Mouse (Mus musculus) 3134 (cell line): ENCODE data around the gene Aym1.
"Not testable (repeated sequence)": the region's sequence is repeated elsewhere in the genome, so short reads cannot be mapped to it uniquely, and the experiment has no call there.

Source experiments
- DNase-seq: peaks from one replicate; pipeline ENCODE4 v3.0.0-alpha.2; 2011; ENCODE audit warnings: low spot score; ENCODE audit not compliant: insufficient read length; ENCODE audit errors: extremely low read depth

Gene Aym1

DNA sequence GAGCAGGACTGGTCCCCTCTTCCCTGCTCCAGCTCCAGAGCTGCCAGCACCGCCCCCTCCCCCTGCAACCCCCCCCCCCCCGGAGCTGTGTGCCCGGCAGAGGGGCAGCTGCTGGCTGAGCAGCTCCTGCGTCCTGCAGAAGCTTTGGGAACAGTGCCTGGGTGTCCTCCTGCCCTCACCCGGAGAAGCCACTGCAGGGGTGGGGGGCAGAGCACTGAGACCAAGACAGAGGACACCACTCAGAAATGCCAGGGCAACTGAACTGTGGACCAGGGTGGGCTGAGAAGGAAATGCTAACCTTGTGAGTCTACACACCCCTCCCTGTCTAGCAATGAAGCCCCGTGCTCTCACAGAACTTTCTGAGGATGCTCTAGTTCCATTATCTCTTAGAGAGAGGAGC, at the start of gene Aym1:
Gene Aym1, plus strand, starts transcription at position 109 of the 400 bp plus-strand sequence.
- no peak for DNase-seq

DNA sequence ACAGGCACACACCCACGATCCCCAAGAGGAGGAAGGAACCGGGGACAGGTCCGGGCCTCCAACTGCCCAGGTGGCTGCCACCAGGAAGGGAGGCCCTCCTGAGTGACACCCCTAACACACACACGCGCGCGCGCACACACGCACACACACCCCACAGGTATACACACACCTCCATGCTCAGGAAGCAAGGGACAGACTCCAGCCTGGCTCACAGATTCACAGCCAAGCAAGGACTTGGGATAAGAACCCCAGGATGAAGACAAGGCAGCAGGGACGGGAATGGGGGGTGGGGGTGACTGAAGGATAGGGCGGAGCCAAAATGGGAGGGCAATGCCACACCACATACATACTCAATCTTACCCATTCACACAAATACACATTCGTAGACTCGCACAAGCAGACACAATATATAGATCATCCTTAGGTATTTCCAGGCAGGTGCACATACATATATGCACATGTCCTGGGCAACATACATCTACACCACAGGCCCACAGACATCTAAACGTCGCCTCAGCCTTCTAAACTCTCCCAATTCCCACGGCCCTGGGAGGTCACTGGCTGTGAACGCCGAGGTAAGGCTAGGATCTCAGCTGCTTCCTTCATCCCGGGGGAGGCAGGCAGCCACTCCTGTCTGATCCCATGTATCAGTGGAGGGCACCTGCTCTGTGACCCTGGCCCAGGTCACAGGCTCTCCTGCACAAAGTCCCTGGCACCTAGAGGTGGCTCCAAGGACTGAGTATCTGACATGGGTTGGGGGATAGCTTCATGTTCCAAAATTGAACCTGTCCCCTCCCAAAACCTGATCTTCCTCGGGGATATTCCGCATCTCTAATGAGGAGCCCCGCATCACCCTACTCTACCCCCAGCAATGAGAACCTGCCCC, 47.4 kb upstream of the Aym1 start:
- DNase-seq: no peak

DNA sequence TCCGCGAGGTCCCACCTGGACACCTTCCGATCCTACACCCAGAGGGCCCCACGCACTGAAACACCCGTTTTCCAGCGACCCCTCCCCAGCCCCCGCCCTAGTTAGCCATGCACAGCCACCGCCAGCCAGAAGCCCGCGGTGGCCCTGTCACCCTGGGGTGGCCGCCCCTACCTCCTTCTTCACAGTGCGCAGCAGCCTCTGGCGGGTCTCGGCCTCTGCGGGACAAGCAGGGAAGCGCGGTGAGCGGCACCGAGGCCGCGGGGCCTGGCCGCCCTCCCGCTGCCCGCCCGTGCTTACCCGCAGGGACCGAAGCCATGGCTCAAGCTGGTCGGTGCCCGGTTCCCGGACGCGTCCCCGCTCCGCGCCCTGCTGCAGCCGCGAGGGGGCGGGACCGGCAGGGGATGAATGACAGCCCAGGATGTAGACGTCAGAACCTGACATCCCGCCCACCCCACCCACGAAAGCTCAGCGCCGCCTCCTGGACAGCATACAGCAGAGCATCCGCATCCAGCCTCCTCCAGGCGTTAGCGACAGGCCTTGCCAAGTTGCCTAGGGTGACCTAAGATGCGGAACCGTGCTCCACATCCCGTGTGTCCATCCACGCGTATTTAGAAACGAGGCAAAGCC, 46.6 kb upstream of the Aym1 start, which contains the start of gene Sgsm1:
Gene Sgsm1, minus strand, starts transcription at position 410 of the 627 bp plus-strand sequence.
- no peak for DNase-seq

DNA sequence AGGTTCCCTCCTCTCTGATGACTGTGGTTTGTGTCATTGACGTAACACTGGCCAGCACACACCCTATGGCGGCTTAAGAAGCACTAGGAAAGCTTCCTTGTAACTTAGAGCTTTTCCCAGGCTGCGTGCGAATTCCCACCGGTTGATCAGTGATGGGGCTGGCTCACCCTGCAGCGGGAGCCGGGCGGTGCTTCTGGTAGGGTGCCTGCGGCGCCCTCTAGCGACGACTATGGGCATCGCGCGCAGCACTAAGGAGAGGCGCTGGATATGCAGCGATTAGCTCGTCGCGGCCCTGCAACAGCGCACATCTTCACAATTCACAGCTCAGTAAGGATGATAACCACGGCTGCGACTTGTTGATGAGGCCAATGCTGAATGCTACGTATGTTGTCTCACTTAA, 43.1 kb upstream of the Aym1 start:
- no peak for DNase-seq

DNA sequence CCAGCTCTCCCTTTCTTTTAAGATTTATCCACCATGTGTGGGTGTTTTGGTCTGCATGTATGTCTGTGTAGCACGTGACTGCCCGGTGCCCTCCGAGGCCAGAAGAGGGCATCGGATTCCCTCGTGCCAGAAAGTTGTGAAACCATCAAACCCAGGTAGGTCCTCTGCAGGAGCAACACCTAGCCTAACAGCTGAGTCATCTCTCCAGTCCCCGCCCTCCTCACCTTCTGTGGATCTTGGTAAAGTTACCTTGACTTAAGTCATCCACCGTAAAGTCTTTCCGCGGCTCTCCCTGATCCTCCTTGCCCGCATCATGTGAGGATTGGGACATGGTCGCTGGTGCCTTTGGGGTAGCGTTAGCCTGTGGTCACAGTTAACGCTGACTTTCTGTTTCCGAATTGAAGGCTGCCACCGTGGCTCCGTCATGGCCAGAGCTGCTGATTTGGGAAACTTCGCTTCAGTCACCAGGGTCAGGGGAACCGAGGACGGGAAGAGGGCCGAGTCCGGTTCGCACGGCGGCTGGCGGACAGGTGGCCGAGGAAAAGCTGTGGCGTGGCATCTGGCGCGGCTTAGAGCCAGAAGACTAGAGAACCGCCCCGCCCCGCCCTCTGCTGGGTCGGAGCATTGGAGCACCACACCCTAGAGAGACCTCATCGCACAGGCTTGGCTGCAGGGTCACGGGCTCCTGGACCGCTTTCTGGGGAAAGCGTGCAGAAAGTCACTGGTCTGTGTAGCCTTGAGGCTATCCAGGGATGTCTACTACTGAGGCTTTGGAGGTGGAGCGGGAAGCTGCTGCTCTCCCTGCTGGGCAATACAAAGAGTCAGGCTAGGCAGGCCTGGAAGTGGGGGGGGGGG, 33.1 kb upstream of the Aym1 start:
- DNase-seq: no peak

DNA sequence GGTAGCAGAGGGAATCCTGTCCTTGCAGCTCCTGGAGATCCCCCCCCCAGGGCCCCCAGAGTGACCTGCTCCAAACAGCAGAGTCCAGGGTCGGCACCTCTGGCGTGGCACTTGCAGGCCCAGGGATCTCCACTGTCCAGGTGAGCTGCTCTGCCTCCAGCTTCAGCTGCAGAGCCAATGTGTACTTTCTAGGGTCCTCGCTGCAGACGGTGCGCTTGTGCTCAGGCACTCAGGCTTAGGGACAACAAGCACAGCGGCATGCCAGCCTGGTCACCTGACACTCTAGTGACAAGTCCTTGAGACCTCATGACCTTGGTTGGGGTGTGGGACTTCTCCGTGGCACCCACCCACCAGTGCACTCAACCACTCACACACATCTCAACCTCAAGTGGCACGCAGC, 27.6 kb upstream of the Aym1 start:
- DNase-seq: no peak

DNA sequence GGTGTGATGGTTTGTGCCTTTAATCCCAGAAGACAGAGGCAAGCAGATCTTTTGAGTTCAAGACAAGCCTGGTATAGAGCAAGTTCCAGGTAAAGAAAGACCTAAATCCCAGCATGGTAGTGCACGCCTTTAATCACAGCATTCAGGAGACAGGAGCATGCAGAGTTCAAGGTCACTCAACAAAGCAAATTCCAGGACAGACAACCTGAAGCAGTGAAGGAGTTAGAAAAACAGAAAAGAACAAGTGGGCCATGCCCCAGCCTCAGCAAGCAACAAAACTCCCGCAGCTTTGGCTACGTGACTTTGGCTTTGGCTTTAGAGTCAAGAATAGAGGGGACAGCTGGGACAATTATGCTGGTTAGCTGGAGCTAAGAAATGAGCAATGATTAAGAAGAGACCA, 26.9 kb upstream of the Aym1 start:
- no peak for DNase-seq

DNA sequence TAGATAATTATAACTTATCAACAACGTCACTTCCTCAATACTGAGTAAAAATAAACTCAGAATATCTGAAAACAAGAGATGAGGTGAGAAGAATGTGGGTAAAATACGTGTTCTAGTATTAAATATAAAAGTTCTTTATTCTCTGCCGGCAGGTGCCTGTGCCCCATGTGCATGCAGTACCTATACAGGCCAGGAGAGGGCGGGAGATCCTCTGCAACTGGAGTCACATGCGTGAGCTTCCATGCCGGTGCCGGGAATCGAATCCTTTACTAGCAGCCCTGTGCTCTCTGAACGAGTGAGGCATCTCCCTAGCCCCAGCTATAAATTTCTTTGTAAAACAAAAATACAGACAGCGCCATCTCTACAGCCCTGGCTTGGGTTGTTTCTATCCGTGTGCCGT, 24.9 kb upstream of the Aym1 start:
- DNase-seq: no peak

DNA sequence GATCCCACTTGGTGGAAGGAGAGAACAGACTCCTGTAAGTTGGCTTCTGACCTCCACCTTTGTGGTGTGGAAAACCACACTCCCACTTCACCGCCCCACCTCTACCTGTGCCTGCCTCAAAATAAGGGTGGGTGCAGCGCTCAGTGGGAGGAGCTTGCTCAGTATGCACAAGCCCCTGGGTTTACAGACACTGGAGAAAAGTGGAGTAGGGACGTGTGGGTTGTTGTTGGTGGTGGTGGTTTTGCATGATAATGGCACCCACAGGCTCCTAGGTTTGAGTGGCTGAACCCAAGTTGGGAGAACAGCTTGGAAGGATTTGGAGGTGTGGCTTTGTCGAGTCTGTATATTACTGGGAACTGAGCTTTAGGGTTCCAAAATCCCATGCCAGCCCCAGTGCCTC, 24.2 kb upstream of the Aym1 start:
- no peak for DNase-seq

DNA sequence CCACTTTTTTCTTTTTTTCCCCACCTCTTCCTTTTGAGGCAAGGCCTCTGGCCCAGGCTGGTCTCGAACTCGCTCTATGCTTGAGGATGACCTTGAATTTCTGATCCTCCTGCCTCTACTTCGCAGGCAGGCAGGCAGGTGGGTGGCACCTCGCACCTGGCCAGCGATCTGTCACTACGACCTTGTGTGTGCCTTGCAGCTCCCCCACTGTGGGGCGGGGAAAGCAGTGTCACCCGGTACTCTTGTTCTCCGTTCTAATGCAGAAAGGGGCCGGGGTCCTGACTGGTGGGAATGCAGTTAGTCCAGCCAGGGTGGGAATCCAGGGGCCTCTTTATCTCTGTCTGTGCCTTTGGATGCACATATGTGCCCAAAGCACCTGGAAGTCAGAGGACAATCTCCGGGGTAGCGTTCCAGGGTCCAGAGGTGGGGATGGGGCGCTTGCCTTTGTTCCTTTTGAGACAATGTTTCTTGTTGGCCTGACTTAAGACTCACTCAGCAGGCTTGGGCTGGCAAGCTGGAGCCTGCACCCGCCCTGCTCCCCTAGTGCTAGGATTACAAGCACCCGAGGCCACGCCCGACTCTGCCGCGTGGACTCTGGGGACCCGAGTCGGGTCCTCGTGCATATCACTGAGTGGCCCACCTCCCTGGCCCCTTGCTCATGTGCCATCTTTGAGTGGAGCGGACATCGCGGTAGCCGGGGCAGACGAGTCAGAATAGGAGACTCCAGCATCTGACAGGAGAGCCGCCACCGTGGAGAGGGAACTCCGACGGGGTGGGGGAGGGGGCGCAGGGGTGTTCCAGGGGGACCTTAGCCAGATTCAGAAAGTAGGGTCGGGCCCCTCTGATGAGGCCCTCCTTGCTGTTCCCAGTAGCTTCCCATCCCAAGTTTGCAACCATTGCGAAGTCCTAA, 22.2 kb upstream of the Aym1 start:
- no peak for DNase-seq

DNA sequence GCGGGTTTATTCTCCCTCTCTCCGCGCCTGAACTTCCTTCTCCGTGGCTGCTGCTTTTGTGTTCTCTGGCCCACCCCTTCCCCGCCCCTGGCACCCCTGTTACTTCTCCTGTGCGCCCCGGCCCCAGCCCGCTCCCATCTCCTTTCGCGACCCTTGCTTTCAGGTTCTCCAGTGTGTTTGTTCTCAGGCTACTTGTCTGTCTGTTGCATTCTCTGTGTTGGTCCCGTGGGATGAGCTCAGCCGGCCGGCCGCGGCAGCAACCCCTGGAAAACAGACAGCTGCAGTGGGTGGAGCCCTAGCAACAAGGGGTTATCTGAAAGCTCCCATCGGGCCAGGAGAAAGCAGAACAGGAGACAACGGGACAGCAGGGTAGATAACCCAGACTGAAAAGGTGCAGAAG, 21.4 kb upstream of the Aym1 start:
- no peak for DNase-seq

DNA sequence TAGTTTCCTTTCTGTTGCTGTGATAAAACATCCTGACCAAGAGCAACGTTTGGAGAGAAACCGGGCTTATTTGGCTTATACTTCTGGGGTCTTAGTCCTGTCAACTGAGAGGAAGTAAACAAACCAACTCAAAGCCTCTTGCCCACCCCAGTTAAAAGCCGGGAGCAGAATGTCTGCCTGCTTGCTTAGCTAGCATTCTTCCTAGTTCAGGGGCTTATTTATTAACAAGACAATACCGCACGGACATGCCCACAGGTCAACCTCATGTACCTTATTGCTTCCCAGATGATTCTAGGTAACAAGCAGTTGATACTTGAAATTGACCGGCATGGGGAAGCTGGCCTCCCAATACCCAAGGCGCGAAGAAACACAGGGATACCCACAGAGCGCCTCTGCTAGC, 20.8 kb upstream of the Aym1 start:
- no peak for DNase-seq

DNA sequence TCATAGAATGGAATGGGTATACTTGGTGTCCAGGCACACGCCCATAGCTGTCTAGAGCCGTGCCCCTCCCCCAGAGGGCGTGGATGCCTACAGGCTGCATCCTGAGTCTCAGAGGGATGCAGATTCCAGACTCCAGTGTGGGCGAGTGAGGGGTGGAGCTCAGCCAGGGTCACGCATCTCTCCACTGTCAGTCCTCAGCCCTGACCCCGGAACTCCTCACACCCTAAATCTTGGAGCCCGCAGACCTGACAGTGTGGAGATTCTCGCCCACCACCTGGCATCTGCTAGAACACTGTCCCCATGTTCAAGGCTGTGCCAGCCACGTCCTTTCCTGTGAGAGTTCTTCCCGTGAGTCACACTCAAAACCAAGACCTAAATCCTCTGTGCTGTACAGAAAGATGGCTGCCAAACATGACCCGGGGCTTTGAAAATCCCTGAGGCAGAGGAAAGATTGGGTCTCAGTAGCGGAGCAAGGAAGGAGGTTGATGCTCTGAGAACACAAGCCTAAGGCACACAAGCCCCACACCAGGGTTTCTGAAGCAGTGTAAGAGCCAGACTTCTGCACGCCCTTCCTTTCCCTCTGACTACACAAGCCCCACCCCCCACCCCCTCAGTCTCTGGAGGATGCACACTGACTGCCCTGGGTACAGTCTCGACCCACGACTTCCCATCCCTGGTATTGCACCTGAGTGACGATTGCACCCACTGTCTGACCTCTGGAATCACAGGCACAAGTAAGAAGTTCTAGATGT, 12.3 kb upstream of the Aym1 start:
- peak; percentile 46 for DNase-seq

DNA sequence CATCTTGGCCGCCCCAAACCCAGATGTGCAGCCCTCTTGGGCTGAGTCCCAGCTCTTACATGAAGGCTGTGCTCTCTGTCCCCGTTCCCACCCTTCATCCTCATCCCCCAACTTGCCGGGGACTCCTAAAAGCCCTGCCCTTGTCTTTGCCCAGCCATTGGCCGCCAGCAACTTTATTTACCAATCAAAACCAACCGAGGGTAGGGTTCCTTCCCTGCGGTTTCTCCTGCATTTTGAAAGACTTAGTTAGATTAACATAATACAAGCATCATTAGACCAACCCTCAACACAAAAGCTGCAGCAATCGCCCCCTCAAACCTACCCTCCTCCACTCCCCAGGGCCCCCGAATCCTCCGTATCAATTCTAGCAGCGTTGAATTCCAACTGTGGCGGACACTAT, 11.3 kb upstream of the Aym1 start:
- no peak for DNase-seq

DNA sequence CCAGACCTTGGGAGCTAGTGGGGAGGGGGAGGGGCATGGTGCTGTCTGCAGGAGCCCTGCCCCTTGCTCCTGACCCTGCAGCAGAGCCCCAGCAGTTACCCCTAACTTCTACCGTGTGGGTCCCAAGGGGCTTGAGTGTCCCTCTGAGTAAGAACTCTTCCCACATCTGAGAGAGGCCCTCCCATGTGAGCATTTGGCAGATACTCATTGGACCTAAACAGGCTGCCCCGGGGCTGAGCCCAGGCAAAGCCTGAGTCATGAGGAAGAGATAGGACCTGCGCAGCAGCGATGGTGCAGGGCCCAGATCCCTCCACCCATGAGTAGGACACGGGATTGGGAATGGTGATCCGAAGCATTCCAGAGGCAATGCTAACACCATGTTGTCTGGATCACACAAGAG, 10.4 kb upstream of the Aym1 start:
- not testable (repeated sequence) for DNase-seq

DNA sequence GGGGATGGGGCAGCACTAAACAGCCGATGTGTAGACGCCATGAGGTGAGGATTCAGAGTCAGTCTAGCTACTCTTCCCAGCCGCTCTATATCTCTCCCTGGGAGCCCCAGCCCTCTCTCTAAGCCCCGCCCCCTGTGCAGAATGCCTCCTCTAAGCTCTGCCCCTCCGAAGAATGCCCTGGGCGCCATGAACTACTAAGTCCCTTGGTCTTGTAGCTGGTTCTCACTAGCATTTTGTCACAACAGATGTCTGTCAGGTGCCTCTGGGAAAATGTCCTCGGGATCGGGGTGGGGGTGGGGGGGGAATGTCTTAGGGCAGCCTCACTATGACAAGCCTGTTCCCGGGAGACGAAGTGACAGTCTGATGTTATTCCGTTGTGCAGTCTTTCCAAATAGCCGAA, 9.5 kb upstream of the Aym1 start:
- no peak for DNase-seq

DNA sequence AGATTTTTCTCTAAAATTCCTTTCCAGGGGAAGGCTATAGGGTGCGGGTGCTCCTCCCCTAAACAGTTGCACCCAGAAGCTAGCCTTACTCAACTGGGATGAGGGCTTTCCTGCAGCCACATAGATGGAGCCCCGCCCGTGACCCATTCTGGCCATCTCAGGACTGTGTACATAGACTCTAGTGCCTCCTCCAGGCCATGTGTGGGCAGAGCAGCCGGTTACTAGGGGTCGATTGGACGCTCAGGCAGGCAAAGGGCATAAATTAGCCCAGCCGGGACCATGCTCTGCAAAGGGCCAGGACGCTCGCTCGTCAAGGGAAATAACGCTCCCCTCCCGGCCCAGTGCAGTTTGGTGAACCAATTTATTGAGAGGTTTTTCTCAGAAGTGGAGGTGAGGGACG, 8.5 kb upstream of the Aym1 start:
- no peak for DNase-seq

DNA sequence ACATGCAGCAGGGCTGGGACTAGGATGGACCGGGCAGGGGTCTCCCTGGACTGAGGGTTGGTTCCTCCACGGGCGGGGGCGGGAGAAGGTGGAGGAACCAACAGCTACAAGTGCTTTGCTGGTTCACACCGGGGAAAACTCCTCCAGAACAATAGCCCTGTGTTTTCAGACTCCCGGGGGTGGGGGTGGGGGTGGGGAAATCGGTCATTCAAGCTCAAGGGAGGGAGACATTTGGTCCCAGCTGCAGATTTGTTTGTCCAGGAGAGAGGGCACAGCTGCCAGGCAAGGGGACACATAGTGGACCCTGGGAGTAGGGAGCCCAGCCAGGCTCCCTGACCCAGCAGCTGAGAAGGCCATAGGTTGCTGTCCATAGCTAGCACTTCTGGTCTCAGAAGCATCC, 7.9 kb upstream of the Aym1 start:
- DNase-seq: no peak

DNA sequence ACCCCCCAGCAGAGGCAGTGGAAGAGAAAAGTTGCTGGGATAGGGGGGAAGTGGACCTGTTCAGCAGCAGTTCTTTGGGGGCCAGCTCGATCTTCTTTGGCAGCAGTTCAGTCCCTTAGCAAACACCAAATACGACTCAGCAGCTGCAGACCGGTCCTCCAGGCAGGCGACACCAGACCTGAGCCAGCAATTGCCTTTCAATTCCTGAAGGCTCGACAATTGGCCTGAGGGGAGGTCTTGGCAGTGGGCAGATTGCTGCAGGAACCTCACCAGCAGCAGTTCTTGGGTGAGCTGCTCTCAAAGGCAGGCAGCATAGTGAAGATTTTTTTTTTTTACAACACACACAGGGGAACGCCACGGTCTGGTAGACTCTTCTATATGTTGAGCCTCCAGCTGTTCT, 7.3 kb upstream of the Aym1 start:
- DNase-seq: no peak

DNA sequence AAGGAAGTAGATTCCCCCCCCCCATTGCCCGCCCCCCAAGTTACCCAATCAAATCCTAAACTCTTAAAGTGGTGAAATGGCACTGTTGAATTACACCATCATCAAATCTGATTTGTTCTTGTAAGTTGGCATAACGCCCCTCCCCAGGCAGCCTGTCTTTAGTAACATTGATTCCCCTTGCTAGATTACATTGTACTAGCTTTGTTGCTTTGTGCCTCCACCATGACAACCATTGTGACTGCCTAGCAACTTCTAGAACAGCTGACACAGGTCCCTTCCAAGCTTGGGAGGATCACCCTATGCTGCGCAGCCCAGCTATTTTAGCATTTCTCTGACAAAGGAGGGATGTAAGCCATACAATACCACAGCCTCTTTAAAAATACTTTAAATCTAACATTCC, 5.3 kb upstream of the Aym1 start:
- DNase-seq: no peak
